Mouse (Mus musculus): Measurements from ENCODE around the gene Ces2b. TPM values are rescaled to one million over a fixed set of nuclear protein-coding genes. Genes with fewer than 3 reads are reported as not detected.

Ces2b gene
- not detected for total RNA-seq (2023)

GRCm38 (mm10) chr8:104831440-104831839 lies at the start of gene Ces2b:
Gene Ces2b, plus strand, starts transcription at chr8:104831572.

GRCm38 (mm10) chr8:104846831-104847230 lies 15.5 kb downstream of the Ces2b start, which contains the start of gene Ces2c:
Gene Ces2c, plus strand, starts transcription at chr8:104847068.

Other genes with a start within 250 kb of the Ces2b start
- gene Pdp2, start 240.1 kb upstream of the Ces2b start, total RNA-seq (2023): 9.6 TPM
- gene Cdh16, start 207.2 kb upstream of the Ces2b start, total RNA-seq (2023): not detected
- gene Rrad, start 200.2 kb upstream of the Ces2b start, total RNA-seq (2023): 63.8 TPM
- gene Ciao2b, start 189.6 kb upstream of the Ces2b start, total RNA-seq (2023): 36.2 TPM
- gene Ces2a, start 97.6 kb upstream of the Ces2b start, total RNA-seq (2023): not detected
- not detected for gene Ces2c, start 15.5 kb downstream of the Ces2b start, total RNA-seq (2023)
- gene Ces2e, start 94.7 kb downstream of the Ces2b start, total RNA-seq (2023): not detected
- not detected for gene Ces2f, start 115.8 kb downstream of the Ces2b start, total RNA-seq (2023)
- gene Ces2g, start 130.1 kb downstream of the Ces2b start, total RNA-seq (2023): 0.38 TPM
- not detected for gene Ces2h, start 169.3 kb downstream of the Ces2b start, total RNA-seq (2023)
- gene Ces3a, start 217.0 kb downstream of the Ces2b start, total RNA-seq (2023): not detected

All from CD4-positive naive resting alpha-beta T cell, adult 76 days (primary cell).